Mouse (Mus musculus) lung, adult 2 months (tissue): ENCODE results near the gene Atp5j2.

Experiments used
- CTCF ChIP-seq: fragments of 200-500 bp; IDR thresholded peaks from 2 replicates; pipeline ENCODE4 v1.5.1; 2011; ENCODE audit warnings: mild to moderate bottlenecking, low read length, control low read depth; ENCODE audit not compliant: insufficient read depth
- POLR2A ChIP-seq: fragments of 200-500 bp; IDR thresholded peaks from 2 replicates; pipeline ENCODE4 v1.6.1; 2011; ENCODE audit warnings: low read depth, mild to moderate bottlenecking, control low read depth, low read length, borderline replicate concordance; ENCODE audit errors: extremely low read depth

DNA sequence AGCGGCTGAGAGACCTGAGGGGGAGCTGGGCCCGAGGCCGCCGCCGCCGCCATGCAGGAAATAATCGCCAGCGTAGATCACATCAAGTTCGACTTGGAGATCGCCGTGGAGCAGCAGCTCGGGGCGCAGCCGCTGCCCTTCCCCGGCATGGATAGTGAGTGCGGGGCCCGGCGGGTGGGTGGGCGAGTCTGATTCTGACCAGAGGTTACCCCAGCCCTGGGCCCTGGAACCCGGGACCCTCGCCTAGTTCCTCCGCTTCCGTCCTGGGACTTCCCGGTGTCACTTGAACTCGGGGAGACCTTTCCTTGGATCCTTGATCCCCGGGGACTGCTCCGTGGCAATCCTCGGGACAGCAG is 24.6 kb downstream of the Atp5j2 start:
- TF ChIP-seq POLR2A (no peak), CTCF (no peak)
